Mouse (Mus musculus) kidney, adult 18-20 months (tissue): ENCODE measurements around the gene Ebpl.

Experiments used
- DNase-seq: peaks from one replicate; pipeline ENCODE4 v3.0.0; 2021

Gene Ebpl

DNA sequence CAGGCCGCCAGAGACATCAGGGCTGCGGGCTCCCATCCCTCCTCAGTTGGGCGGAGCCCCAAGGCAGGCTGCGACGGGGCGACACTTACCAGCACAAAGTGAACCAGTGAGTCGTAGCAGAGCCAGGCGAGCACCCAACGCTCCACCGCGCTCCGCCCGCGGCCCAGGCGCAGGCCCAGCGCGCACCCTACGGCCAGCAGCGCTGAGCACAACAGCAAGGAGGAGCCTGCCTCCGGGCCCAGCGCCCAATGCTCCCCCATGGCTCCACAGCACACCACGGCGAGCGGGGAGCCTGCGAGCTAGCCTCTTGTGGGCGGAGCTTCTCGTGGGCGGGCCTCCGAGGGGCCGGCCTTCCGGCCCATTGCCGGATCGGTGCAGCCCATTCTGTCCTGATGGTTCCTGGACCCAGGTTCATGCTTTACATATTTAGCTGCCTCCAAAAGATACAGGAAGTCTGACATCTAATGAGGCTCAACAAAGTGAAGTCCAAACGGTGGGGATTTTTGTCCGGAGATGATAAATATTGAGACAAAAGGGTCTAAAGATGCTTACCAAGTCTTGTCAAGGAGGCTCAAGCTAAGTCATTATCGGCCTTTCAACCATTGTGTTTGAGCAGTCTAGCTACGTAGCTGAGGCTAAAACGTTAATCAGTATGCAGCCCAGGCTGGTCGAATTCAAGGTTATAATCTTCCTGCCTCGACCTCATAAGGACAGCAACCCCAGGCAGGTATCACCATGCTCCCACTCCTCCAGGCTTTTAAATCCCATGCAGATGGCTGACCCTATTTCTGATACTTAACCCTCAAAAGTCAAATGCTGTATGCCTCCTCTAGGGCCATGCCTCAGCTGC is at the start of gene Ebpl:
Ebpl (minus strand) TSS at position 309 of the 850 bp plus-strand sequence.
- peak; percentile 91 for DNase-seq

DNA sequence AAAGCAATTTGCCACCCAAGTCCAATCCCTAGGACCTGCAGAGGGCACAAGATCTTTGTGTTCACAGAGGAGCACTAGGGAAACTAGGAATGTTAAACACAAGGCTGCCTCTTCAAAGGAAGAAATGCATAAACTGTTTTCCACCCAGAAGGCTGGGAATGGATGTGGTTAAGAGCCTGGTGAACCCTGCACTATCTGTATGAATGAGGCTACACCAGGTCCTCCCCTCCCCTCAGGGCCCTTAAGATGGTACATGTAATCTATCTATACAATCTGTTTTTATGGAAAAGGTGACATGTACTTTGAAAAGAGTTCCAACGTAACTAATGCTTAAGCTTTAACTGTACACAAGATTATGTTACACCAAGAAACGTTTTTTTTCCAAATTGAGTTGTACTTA is 49.8 kb upstream of the Ebpl start:
- no peak for DNase-seq

DNA sequence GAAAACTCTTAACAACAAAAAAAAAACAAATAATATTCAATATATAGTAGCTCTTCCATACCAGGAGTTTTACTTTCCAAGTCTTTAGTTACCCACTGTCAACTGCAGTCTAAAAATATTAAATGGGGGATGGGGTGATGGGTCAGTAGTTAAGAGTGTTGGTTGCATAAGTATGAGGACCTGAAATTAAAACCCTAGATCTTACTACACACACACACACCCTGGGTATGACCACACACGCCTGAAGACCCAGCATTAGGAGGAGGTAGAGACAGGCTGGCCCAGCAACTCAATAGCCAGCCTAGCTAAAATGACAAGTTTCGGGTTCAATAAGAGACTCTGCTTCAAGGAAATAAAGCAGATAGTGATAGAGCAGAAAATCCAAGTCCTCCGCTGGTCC is 46.8 kb upstream of the Ebpl start:
- no peak for DNase-seq

DNA sequence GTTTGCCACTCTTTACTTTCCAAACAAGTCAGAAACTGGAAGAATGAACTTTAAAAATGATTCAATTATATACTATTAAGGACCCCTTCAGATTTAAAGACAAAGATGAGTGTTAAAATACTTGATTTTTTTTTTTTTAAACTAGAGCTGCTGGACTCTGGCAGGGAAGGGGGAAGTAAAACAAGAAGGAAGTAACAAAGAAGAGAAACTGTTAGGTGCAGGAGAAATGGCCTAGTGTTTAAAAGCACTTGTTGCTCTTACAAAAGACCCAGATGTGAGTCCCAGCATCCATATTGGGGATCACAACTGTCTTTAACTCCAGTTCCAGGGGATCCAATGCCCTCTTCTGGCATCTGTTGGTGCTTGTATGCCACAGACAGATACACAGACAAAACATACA is 45.5 kb upstream of the Ebpl start:
- no peak for DNase-seq

DNA sequence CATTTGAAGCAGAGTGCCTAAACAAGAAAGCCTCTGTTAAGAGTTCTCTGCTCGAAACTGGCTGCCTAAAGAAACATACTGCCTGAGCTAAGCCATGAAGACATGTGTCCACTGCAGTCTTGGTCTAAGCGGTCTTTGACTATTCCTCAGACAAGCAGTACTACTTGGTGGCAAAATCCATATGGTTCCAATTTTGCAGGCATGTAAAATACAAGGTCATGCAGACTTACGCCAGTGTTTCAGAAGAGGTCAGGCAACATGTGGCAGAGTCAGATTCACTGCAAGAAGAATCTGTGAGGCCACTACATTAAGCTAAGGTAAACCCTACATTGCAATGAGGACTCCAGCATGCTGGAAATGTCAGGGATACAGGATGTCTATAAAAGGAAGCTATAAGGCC is 44.7 kb upstream of the Ebpl start:
- no peak for DNase-seq

DNA sequence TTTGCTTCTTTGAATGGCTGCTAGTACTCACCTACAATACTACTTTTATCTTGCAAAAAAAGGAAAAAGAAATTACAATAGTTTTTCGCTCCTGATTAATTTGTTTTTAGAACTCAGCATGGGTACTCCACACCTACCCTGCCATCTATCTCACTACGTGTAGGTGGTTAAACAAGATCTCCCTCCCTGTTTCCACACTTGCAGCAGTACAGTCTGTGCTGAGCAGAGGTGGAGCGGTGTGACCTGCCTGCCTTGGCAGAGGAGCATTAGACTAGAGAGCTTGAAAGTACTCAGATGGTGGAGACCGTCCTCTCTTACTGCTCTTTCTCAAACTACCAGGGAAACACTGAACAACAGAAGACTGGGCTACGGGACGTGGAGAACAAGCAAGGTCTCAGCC is 34.5 kb upstream of the Ebpl start:
- no peak for DNase-seq

DNA sequence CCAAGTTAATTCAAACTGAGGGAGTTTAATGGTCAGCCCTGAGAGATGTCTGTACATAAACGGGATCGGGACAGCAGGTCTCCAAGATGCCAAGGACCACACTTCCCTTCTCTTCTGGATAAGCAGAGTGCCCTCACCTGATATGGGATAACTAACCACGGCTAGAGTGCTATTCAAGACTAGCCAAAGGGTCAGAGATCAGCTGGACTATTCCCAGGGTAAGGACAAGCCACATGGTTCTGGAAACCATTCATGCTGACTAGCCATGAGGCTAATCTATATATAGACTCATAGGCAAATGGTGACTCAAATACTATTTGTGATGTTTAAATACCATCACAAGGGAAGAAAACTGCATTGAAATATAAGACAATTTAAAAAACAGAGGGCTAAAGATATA is 30.3 kb upstream of the Ebpl start:
- no peak for DNase-seq

DNA sequence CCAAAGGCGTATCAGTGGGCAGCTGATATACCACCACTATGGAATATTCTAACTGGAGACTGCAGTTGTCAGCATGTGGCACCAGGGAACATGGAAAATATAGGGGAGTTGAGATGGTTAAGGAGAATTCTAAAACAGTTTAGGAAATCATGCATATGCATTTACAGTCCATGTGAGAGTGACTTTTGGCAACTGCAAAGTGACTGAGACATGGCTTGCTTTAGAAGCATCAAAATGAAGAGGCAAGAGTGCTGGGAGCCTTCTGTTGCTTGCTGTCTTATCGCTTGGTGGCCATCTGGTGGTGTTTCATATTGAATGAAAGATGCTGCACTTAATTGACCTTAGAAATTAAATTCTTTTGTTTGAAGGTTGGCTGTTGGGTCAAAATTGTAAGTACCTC is 7.1 kb upstream of the Ebpl start:
- no peak for DNase-seq

DNA sequence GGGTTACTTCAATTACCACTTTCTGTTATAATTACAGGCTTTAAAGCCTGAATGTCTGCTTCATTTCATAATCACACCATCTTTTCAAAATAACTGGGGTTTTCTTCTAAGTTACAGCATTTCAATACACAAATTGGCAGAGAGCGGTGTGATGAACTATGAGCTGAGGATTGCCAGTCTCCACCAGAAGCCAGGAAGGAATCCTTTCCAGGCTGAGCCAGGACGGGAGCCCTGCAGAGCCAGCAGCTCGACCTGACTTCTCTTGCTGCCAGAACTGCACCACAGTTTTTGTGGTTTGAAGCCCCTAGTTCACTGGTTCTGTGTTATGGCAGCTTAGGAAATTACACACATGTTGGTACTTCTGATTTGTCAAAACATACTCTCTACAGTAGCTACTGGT is 4.4 kb upstream of the Ebpl start:
- DNase-seq: no peak

DNA sequence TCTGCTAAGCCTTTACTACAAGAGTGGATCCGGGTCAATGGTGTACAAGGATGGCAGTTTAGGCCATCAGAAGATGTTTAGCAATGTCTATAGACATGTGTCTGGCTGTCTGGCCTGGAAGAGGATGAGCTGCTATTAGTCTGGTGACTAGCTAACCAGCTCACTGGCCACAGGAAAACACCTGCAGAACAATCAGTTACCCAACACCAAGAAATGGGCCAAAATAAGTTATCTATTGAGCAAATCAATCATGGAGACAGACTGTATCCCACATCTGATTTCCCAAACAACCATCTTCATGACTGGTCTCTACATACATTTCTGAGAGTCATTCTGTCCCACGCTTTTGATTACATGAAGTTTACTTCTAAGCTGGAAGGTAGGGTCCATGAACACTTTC is 3.5 kb upstream of the Ebpl start:
- DNase-seq: no peak

DNA sequence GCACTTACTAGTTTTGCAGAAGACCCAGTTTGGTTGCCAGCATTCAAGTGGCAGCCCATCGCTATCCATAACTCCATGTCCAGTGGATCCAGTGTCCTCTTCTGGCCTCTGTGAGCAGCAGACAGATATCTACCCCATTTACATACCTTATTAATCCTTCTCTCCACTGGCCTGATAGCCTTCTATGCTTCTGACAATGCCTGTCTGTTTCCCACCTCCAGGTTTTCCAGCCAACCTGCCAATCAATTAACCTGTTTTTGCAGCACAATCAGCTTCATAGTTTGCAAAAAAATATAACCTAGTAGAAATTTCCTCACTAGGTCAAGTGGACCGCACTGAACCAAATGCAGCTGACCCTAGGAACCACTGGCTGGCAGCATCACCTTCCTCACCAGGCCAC is 2.0 kb upstream of the Ebpl start:
- no peak for DNase-seq

DNA sequence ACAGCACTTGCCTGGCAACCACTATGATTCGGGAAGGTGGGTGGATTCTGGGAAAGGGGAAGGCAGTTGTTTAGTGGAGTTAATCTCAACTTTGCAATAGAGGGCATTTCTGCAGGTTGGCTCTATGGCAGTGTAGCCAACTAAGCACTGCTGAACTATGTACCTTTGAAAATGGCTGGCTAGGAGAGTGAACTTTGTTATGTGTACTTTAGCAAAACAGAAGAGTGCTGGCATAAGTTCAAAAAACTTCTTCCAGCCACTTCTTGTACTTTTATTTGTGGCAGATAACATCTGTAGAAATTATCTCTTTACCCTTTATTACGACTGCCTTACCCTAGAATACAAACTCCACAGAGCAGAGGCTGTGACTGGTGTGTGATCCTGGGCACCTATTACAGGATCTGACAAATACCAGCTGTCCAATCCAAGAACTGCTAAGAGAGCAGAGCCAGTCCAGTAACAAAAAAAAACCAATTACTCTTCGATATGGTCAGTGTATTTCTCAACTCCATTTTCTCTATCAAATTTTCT is 807 bp upstream of the Ebpl start:
- no peak for DNase-seq

DNA sequence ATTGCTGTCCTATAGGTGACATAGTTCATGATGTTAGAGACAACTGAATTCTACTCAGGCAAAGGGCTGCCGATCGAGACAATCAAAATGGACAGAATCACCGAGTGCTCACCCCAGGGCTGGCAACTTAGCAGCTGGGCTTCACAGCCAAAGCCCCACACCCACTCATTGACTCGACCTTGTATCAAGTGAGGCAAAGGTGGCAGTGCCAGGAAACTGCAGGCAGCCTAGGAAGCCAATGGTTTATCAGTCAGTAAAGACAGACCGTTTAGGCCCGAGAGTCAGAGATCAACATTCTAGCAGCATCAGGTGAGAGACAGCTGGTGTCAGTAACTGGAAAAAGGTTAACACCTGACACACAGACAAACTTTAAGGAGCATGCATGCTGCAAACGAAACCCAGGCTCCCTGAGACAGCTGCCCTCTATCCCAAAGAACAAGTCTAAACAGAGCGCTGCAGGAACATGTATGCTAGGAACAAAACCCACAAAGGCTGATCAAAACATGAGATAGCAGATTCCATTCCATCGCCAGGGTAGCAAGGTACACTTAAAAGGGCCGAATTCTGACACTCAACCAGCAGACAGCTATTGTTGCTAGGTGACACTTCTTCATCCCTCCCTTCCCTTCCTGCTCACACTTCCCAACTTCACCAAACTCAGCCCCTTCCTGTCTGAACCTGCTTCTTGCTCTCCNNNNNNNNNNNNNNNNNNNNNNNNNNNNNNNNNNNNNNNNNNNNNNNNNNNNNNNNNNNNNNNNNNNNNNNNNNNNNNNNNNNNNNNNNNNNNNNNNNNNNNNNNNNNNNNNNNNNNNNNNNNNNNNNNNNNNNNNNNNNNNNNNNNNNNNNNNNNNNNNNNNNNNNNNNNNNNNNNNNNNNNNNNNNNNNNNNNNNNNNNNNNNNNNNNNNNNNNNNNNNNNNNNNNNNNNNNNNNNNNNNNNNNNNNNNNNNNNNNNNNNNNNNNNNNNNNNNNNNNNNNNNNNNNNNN is 5.7 kb downstream of the Ebpl start:
- no peak for DNase-seq

DNA sequence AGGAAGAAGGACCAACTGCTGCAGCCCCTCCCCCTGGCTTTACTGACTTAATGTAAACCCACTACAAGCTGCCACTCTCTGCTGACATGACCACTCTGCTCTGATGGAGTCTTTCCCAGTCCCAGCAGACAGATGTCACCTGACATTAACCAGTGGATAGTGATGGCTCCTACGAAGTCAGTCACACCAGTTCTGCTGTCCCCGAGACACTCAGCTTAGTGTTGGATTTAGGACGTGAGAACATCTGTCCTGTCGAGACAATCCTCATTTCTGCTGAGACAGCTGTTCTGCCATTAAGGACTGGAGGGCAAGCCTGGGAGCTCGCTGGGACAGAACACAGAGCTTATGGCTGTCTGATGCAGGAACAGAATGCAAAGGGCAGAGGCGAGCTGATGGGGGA is 9.4 kb downstream of the Ebpl start:
- DNase-seq: no peak

DNA sequence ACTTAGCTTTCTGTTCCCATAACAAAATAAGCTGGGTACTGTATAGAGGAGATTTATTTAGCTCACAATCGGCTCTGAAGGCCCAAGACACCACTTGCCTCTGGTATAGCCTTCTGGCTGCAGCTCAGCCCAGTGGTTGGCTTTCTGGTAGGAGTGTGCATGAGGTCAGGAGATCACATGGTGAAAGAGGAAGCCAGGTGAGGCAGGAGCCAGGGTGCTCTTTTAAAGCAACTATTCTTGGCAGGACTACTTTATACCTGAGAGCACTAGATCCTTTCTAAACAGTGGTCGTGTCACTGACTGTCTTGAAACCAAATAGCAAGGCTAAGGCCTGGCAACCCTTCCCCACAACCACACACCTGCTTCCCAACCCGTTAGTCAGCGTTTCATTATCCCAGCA is 10.4 kb downstream of the Ebpl start:
- no peak for DNase-seq

DNA sequence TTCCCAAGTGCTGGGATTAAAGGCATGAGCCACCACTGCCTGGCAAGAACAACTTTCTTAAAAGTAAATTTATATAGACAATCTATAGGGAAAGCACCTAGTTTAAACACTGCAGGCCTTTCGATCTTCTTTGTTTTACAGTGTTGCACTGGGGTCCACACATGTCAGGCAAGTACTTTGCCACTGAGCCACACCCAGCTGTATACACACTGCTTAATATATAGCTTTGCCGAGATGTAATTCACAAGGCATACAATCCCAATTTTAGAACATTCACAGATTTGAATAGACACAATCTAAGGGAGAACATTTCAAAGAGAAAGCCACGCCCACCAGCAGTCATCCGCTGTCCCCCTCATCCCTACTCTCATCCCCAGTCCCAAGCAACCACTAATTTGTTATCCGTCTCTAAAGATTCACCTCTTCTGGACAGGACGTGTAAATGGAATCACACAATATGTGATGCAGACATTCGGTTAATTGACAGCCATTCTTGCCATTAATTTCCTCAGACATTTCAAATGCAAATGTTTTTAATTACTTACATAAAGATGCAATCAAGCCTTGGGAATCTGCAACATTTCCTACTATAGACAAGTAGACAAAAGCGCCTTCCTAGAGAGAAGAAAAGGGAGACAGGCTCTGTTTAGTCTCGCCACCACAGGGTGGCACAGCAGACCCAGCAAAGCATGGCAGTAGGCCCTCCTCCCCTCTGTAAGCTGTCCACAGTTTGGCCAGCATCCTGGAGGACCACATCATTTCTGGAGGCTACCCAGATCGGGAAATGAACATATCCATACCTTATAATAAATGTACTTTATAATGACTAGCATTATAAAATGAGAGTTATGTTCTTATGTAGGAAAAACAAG is 13.2 kb downstream of the Ebpl start:
- no peak for DNase-seq

DNA sequence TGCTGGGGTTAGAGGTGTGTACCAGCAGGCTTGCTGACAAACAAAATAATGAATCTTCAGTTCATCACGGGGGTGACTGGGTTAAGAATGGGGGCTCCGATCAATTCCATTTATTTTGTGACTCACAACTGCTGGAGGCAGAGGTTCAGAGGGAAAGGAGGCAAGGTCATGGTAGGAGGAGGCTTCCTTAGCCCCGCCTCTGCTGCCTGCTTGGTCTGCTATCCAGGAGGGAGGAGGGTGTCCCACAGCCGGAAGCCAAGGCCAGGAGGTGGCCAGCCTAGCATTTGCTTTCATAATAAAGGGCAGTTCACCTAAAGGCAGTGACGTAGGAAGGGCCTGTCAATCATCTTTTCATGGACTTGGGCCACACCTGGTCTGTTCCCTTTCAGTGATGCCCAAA is 15.6 kb downstream of the Ebpl start:
- DNase-seq: no peak

DNA sequence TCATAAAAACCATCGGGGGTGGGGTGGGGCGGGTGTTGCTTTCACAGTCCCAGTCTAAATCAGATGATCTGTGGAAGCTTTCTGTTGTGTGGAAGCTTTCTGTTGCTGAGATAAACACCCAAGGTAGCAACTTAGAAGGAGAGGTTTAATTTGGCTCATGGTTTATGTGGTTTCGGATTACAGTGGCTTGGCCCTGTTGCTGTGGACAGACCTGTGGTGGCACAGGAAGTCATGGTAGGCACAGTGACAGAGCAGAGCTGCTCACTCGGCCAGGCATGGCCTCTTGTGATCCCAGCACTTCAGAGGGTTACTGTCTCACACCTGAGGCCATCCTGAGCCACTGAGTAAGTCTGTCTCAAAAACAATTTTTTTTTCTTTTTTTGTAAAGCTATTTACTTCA is 20.9 kb downstream of the Ebpl start:
- no peak for DNase-seq

DNA sequence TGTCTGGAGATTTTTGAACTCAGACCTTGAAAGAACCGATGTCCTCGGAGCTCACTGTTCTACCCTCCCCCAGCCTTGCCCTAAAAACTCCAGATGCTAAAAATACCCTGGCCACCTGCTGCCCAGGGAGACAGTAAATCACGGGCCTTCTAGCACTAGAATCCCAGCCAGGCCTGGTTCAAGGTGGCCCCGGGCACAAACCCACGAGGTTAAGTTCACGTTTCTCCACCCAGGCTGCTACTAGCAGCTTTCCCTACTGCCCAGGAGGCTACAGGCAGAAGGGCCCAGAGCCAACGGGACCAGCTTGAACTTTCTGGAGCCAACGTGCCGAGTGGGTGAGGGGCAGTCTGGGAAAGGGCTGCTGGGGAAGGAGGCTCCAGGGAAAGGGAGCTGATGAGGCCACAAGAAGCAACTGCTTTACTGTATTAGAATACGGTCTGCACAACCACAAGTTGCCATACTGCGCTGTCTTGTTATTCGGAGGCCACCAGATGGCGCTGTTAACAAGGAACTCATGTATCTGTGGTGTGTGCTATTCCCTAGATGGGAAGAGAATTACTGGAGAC is 29.2 kb downstream of the Ebpl start:
- peak; percentile 74 for DNase-seq

DNA sequence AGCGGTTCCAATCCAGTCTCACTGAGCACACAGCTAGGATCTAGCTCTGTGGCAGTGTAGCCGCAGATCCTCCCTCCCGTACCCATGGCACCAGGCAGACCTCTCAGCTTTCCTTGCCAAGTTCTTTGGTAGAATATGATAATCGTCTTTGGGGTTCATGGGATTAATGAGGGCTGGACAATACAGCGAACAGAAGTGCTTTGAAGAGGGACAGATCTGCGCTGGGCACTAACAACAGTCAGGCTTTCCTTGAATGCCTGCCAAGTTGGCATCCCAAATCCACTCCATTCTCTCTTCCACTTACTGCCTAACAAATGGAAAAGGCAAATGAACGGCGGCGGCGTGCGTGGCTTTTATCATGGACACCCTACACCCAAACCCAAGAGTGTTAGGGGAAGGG is 29.6 kb downstream of the Ebpl start:
- no peak for DNase-seq

DNA sequence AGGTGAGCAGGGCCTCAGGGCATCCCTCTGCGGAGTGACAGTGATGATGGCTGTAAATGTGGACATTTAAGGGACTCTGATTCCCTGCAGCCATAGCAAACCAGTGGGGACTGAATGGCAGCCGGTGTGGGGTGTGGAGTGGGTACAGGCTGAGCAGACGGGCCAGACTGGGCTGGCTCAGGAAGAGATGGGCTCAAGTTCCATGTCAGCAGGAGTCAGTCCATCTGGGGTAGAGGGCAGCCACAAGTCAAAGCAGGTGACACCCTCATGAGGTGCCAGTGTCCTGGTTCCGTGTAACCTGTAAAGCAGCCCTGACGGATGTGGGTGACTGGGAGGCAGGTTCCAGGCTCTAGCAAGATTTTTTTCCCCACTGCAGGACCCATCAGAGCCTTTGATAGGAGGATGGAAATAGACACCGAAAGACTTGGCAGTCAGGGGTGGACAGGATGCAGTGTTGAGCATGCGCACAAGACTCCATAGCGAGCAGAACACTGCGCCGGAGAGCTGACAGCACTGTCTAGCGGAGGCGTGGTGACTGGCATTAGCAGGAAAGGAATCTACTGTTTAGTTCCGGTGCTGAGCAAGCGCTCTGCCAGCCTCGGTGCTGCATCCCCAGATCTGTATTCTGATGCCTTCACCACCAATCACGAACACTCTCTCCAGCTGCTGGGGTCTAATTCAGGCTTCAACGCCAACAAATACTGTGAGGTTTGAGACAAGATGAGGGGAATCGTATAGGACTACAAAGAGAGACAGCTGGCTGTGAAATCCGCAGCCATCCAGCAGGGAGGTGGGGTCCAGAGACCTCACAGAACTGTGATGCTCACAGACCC is 32.4 kb downstream of the Ebpl start:
- DNase-seq: peak; percentile 30
